Mouse (Mus musculus) T-helper 2 cell (primary cell): ENCODE results near the gene Hoxc13.

Experiments
- in situ Hi-C: fragments of 300-600 bp; cut with MboI, MseI; formaldehyde crosslinking; loops from one replicate; pipeline ENCODE4 v1.15.1; 2025; ENCODE audit warnings: high pct_unique_total_duplicates

Hoxc13 gene

DNA sequence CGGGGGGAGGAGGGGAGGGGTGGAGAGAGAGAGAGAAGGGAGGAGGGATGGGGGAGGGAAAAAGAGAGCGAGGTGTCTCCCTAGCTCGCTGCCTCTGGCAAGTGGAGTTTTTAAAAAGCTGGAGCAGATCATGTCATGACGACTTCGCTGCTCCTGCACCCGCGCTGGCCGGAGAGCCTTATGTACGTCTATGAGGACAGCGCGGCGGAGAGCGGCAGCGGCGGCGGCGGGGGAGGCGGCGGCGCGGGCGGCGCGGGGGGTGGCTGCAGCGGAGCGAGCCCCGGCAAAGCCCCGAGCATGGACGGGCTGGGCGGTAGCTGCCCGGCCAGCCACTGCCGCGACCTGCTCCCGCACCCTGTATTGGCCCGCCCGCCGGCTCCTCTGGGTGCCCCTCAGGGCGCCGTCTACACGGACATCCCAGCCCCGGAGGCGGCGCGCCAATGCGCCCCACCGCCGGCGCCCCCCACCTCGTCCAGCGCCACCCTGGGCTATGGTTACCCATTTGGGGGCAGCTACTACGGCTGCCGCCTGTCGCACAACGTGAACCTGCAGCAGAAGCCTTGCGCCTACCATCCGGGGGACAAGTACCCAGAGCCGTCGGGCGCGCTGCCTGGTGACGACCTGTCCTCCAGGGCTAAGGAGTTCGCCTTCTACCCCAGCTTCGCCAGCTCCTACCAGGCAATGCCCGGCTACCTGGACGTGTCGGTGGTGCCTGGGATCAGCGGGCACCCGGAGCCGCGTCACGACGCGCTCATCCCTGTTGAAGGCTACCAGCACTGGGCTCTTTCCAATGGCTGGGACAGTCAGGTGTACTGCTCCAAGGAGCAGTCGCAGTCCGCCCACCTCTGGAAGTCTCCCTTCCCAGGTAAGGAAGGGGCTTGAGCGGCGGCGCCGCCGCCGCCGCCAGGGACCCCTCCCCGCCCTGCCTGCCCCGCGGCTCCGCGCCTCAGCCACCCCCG is at the start of gene Hoxc13:
TSS of gene Hoxc13 (plus strand) at position 51 of the 959 bp plus-strand sequence.
- in situ Hi-C loops: no loop called here

GRCm38 (mm10) chr15:102885803-102886202 is 35.1 kb upstream of the Hoxc13 start:
- in situ Hi-C loops: loop anchor here (10.0 kb wide), 1 partner anchor 111 kb away; no protein-coding TSS in a partner anchor

DNA sequence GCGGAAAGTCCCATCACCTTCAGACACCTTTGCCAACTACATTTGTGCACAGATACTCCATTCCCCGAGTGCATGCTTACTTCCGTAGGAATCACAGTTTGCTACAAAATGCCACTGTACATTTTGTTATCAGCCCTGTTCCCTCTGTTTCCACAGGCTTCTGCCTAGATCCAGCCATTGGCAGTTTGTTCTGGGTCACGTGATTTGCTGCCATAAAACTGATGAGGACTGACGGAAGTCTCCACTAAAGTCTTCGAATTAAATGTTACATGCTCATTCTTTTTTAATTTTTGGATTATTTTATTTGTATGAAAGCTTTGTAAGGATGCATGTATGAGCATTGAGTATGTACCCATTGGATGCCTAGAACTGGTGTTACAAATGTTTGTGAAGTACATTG is 25.8 kb upstream of the Hoxc13 start:
- in situ Hi-C loops: no loop called here

- in situ Hi-C loops: no loop called here
These were observed 16.0 kb upstream of the Hoxc13 start for GRCm38 (mm10) chr15:102904946-102905345.

GRCm38 (mm10) chr15:102909536-102909935 is 11.4 kb upstream of the Hoxc13 start:
- in situ Hi-C loops: no loop called here

GRCm38 (mm10) chr15:102910038-102910437 is 10.9 kb upstream of the Hoxc13 start:
- in situ Hi-C loops: no loop called here

- in situ Hi-C loops: no loop called here
These were observed 10.3 kb upstream of the Hoxc13 start for GRCm38 (mm10) chr15:102910496-102911095.

DNA sequence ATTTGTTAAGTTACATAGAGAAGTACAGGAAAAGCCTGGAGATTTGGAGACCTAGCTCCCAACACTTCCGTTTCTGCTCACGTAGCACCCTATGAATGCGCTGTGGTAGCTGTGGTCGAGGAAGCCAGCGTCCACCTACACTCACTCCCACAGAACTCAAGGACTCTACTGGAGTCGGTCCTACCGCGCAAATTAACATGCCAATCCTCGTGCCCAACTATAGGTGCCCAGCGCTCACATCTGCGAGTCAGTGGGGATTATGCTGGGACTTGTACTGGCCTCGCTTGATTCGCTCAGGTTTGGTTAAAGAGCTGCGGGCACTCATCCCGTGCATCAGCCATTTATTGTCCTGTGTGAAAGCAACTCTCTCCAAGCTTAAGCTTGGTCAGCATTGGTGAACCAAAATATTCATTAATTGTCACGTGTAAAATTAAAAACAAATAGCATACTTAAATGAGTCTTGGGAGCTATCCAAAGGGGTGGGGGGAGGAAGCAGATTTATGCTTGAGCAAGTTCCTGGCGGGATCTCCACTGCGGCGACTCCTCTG is 7.8 kb upstream of the Hoxc13 start:
- in situ Hi-C loops: no loop called here

DNA sequence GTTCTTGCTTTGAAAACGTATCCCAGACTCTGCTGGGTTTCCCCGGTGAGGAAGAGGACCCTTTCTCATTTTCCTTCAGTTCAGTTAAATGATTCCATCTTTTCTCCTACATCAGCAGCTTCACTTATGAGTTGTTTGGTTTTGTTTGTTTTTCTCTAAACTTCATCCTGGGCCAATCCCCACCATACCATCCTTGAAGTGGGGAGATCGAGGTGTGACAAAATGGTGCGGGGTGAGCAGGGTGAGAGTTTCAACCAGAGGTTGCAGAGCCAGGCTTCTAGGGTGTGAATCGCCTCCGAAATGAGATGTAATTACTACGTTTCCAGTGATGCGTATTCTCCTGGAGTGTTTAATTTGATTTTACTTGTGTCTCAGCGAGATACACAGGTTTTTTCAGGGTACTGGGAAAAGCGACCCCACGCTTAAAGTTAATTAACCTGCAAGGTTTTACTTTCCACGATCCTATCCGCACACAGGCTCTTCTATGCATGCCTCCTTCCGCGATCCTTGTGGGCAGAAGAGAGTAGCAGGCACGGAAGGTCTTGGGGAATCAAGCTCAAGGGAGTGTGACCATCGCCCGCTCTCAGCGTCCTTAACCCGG is 2.8 kb upstream of the Hoxc13 start:
- in situ Hi-C loops: no loop called here

- in situ Hi-C loops: no loop called here
These were observed 2.2 kb upstream of the Hoxc13 start for GRCm38 (mm10) chr15:102918611-102919265.

DNA sequence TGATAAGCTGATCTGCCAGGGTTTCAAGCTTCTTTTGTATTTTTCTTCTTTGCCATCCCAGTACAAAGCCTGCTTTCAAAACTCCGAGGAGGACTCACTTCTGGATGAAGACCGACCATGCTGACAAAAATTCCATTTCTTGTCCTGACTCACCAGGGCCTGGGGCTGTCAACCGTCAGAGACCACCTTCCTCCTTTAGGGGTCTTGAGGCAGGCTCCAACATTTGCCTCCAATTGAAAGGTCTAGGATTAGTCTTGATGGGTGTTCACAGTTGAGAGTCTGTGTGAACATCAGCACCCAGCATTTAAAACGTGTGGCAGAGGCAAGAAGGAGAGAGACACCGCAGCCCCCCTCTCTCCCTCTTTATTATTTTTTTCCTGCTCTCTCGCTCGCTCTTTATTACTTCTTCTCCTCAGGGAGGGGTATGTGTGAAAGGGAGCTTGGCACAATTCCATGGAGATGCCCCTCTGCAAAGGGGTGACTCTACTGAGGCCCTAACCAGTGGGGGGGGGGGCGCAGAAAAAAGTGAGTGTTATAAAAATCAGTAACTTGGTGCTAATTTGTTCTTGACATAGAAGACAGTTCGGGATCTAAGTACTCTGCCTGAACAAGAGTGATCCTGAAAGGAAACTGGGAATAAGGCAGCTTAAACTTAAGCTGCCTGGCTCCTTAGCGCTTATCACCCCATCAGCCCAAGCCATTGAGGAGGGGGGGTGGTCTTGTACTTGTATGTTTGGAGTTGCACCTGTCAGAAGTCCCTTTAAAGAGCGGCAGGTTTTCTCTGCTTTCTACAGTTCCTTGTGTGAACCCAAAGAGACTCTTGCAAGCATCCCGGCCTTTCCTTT is 1.3 kb upstream of the Hoxc13 start:
- in situ Hi-C loops: no loop called here

GRCm38 (mm10) chr15:102920619-102921018 is 284 bp upstream of the Hoxc13 start:
- in situ Hi-C loops: no loop called here

- in situ Hi-C loops: no loop called here
These were observed 1.1 kb downstream of the Hoxc13 start for GRCm38 (mm10) chr15:102922012-102922362.

DNA sequence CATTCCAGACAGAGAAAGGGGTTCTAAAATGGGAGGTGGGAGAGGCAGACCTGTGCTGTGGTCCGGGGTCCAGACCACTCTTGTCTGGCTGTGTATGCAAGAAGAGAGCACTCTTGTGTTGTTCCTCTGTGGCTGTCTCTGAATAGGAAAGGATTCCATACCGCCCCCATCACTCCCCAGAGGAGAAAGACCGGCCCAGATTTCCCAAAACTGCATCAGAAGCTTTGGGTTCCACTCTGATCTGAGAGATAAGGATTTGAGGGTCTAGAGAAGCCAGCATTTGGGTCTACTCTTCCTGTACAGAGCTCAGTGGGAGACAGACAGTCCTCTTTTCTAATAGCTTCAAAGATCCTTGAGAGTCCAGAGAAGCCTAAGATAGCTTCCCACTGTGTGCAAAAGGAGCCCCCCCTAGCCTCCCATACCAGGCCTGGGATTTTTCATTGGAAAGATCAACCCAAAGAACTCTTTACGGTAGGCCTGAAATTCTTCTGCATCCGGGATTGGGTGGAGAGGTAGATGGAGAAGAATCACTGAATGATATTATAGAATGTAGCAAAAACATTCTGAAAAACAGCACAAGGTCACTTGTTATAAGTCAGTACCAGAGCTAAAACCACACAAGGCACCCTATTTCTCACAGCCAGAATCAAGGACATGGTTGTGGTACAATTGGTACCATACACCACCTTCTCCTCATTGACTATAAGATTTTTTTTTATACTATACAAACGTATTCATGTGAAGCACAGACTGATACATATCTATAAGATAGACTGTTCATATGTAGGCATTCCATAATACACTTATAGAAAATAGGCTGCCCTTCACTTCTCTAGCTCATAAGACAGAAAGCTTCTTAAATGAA is 2.0 kb downstream of the Hoxc13 start:
- in situ Hi-C loops: no loop called here

DNA sequence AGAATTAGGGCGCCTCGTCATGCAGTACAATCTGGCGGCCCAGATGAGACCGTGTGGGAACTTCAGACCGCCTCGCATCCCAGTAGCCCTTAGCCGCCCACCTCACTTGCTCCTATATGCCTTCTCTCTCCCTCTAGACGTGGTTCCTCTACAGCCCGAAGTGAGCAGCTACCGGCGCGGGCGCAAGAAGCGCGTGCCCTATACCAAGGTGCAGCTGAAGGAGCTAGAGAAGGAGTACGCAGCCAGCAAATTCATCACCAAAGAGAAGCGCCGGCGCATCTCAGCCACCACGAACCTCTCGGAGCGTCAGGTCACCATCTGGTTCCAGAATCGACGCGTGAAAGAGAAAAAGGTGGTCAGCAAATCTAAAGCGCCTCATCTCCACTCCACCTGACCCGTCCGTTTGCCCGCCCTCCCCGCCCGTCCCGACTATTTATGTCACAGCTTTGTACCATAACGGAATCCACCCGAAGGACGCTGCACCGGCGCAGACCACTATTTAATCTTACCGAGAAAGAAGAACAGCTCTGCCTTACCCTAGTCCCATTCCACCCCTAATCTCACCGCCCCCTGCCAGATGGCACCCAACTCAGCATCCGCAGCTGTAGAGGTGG is 6.2 kb downstream of the Hoxc13 start:
- in situ Hi-C loops: no loop called here

- in situ Hi-C loops: no loop called here
These were observed 10.9 kb downstream of the Hoxc13 start for GRCm38 (mm10) chr15:102931706-102932358.

DNA sequence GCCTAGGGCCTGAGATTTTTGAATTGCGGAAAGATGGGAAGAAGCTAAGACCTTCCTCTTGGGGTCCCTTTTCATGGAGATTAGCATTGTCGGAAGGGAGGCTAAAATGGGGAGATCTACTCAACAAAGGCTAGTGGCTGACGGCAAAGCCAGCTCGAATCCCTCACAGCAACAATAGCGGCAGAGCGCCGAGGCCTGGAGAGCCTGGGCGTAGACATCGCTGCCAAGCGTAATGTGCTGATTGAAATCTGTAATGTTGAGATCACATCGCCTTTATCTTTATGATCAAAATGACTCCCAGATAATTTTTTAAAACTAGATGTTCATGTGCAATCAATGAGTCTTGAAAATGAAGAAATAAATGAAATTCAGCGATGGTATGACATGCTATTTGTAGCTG is 13.5 kb downstream of the Hoxc13 start:
- in situ Hi-C loops: no loop called here

DNA sequence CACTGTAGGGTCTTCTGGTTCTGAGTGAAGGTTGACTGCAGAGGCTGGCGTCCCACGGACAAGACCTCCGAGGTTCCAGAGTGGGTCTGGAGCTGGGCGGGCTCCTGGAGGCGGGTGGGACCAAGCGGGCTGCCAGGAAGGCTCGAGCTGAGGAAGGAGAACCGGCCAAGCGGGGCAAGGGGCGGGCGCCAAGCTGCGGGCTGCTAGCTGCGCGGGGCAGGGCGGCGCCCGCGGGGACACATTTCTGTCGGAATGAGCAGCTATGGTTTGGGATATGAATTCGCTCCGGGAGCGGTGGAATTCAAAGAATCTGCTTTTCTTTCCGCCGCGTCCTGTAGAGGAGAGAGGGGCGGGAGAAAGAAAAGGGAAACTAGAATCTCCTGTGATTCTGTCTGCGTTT is 14.0 kb downstream of the Hoxc13 start:
- in situ Hi-C loops: no loop called here
